Mouse (Mus musculus) CH12.LX (cell line): Measurements from ENCODE around the gene Tkt.

Source experiments
- CTCF ChIP-seq, 2 experiments: IDR thresholded peaks in 1 of 2; conservative IDR thresholded peaks in 1 of 2; 2 replicates each; pipeline ENCODE4 v1.5.1; 2011 to 2012; ENCODE audit warnings: low read depth in 2 of 2, low read length in 2 of 2, improper control_type of control experiment in 1 of 2, inconsistent platforms in 1 of 2, mild to moderate bottlenecking in 1 of 2, moderate library complexity in 1 of 2
- JUND ChIP-seq: conservative IDR thresholded peaks from 2 replicates; pipeline ENCODE4 v1.6.1; 2011; ENCODE audit warnings: low read depth, low read length, improper control_type of control experiment
- POLR2A ChIP-seq: IDR thresholded peaks from 2 replicates; pipeline ENCODE4 v1.6.1; 2011; ENCODE audit warnings: low read depth, mild to moderate bottlenecking, improper control_type of control experiment, low read length
- POLR2AphosphoS2 ChIP-seq: IDR thresholded peaks from 2 replicates; pipeline ENCODE4 v1.6.1; 2011; ENCODE audit warnings: low read depth, low read length, improper control_type of control experiment
- TBP ChIP-seq: conservative IDR thresholded peaks from 2 replicates; pipeline ENCODE4 v1.6.1; 2011; ENCODE audit warnings: low read depth, low read length, improper control_type of control experiment
- ZNF384 ChIP-seq: IDR thresholded peaks from 2 replicates; pipeline ENCODE4 v1.6.1; 2012; ENCODE audit warnings: low read depth, low read length, improper control_type of control experiment, inconsistent platforms

GRCm38 (mm10) chr14:30622556-30622955 is 74.4 kb downstream of the Tkt start:
- TF ChIP-seq CTCF (conservative IDR thresholded peaks at IDR 0.05 in 1 of 2, IDR thresholded peaks at IDR 0.05 in 1 of 2; ENCODE audit: low read depth in 2 of 2, low read length in 2 of 2) (no peak), POLR2A (no peak), POLR2AphosphoS2 (no peak), JUND (no peak), TBP (no peak), ZNF384 (no peak)
